Mouse (Mus musculus) adrenal gland, postnatal 14 days (tissue): ENCODE data around the gene Lpcat2. TPM values are rescaled to one million over a fixed set of nuclear protein-coding genes. Genes with fewer than 3 reads are reported as not detected.
A peak's percentile ranks its signal among the peaks of the same experiment; 100 is the strongest.
"Not testable (repeated sequence)": the region's sequence is repeated elsewhere in the genome, so short reads cannot be mapped to it uniquely, and the experiment has no call there.

Source experiments
- DNase-seq: peaks from one replicate; pipeline ENCODE4 v3.0.0; 2021; ENCODE audit warnings: mixed read lengths
- total RNA-seq: library from RNA; stranded (reverse); gene quantifications from 2 replicates; pipeline ENCODE4 v1.2.3, GENCODE M21; 2021

Gene Lpcat2
- total RNA-seq, 1 experiment from 2014 or later = 2.8 TPM

- no peak for DNase-seq
These were observed 1.8 kb upstream of the Lpcat2 start for GRCm38 (mm10) chr8:92853188-92853983.

- DNase-seq = no peak
These were observed 466 bp upstream of the Lpcat2 start for GRCm38 (mm10) chr8:92854673-92855072.

GRCm38 (mm10) chr8:92856273-92856986 is 1.3 kb downstream of the Lpcat2 start:
- DNase-seq = no peak

GRCm38 (mm10) chr8:92858475-92859182 is 3.5 kb downstream of the Lpcat2 start:
- DNase-seq = no peak

GRCm38 (mm10) chr8:92861977-92862376 is 6.8 kb downstream of the Lpcat2 start:
- DNase-seq = no peak

GRCm38 (mm10) chr8:92870281-92870680 is 15.1 kb downstream of the Lpcat2 start:
- no peak for DNase-seq

GRCm38 (mm10) chr8:92872063-92872759 is 17.1 kb downstream of the Lpcat2 start:
- no peak for DNase-seq

GRCm38 (mm10) chr8:92875795-92876194 is 20.7 kb downstream of the Lpcat2 start:
- no peak for DNase-seq

- no peak for DNase-seq
These were observed 26.1 kb downstream of the Lpcat2 start for GRCm38 (mm10) chr8:92881247-92881646.

- DNase-seq = peak; percentile 19
These were observed 28.6 kb downstream of the Lpcat2 start for GRCm38 (mm10) chr8:92883771-92884170.

- not testable (repeated sequence) for DNase-seq
These were observed 37.1 kb downstream of the Lpcat2 start for GRCm38 (mm10) chr8:92892216-92892615.

GRCm38 (mm10) chr8:92893870-92894269 is 38.7 kb downstream of the Lpcat2 start:
- no peak for DNase-seq

GRCm38 (mm10) chr8:92895053-92895452 is 39.9 kb downstream of the Lpcat2 start:
- no peak for DNase-seq

- no peak for DNase-seq
These were observed 40.9 kb downstream of the Lpcat2 start for GRCm38 (mm10) chr8:92896056-92896455.

- DNase-seq = no peak
These were observed 41.5 kb downstream of the Lpcat2 start for GRCm38 (mm10) chr8:92896611-92897010.

GRCm38 (mm10) chr8:92897794-92898193 is 42.7 kb downstream of the Lpcat2 start:
- DNase-seq = no peak

- DNase-seq = no peak
These were observed 44.5 kb downstream of the Lpcat2 start for GRCm38 (mm10) chr8:92899590-92899989.

- no peak for DNase-seq
These were observed 46.0 kb downstream of the Lpcat2 start, which contains the start of gene Capns2 for GRCm38 (mm10) chr8:92901107-92901506. TSS of gene Capns2 (plus strand) at chr8:92901407.

GRCm38 (mm10) chr8:92902981-92903380 is 47.8 kb downstream of the Lpcat2 start:
- DNase-seq = no peak

GRCm38 (mm10) chr8:92903488-92904135 is 48.5 kb downstream of the Lpcat2 start:
- no peak for DNase-seq

- DNase-seq = no peak
These were observed 51.4 kb downstream of the Lpcat2 start for GRCm38 (mm10) chr8:92906553-92906952.

- no peak for DNase-seq
These were observed 53.3 kb downstream of the Lpcat2 start for GRCm38 (mm10) chr8:92908448-92908847.
